Mouse (Mus musculus) small intestine, adult 2 months (tissue): ENCODE data around the gene Jpt2. TPM values are rescaled to one million over a fixed set of nuclear protein-coding genes. Genes with fewer than 3 reads are reported as not detected.
"Not testable (repeated sequence)": the region's sequence is repeated elsewhere in the genome, so short reads cannot be mapped to it uniquely, and the experiment has no call there.

Experiments used
- H3K27ac ChIP-seq: fragments of 200-500 bp; 2 replicates; pipeline ENCODE4 v1.5.1; 2012; ENCODE audit warnings: low read depth, low read length, control low read depth, inconsistent platforms; ENCODE audit not compliant: insufficient read depth
- H3K27me3 ChIP-seq: fragments of 200-500 bp; 2 replicates; pipeline ENCODE4 v1.6.1; 2012; ENCODE audit warnings: mild to moderate bottlenecking, moderate library complexity, low read length, inconsistent platforms; ENCODE audit not compliant: control insufficient read depth, insufficient read depth
- H3K36me3 ChIP-seq: fragments of 200-500 bp; 2 replicates; pipeline ENCODE4 v1.6.1; 2012; ENCODE audit warnings: mild to moderate bottlenecking, low read length, control low read depth, inconsistent platforms; ENCODE audit not compliant: control insufficient read depth, insufficient read depth
- H3K4me1 ChIP-seq: fragments of 200-500 bp; 2 replicates; pipeline ENCODE4 v1.6.1; 2012; ENCODE audit warnings: low read length, inconsistent platforms, mixed read lengths; ENCODE audit not compliant: control insufficient read depth, insufficient read depth, insufficient read length
- H3K4me3 ChIP-seq: fragments of 200-500 bp; 2 replicates; pipeline ENCODE4 v1.5.1; 2012; ENCODE audit warnings: low read depth, mild to moderate bottlenecking, control low read depth, inconsistent platforms, low read length, moderate library complexity
- CTCF ChIP-seq: fragments of 200-500 bp; IDR thresholded peaks from 2 replicates; pipeline ENCODE4 v1.5.1; 2012; ENCODE audit warnings: low read depth, mild to moderate bottlenecking, control low read depth, inconsistent platforms, low read length, moderate library complexity, mixed read lengths; ENCODE audit not compliant: insufficient replicate concordance, insufficient read length; ENCODE audit errors: extremely low read depth
- POLR2A ChIP-seq: fragments of 200-500 bp; IDR thresholded peaks from 2 replicates; pipeline ENCODE4 v1.6.1; 2012; ENCODE audit warnings: low read depth, mild to moderate bottlenecking, control low read depth, inconsistent platforms, low read length, moderate library complexity
- WGBS: fragments of 180-500 bp; shearing (Covaris S2); methylation state at CpG from one replicate; pipeline ENCODE4 v1.1.7; 2018; 5-methylcytosine and 5-hydroxymethylcytosine counted together
- polyA plus RNA-seq: library from polyadenylated mRNA; depleted of rRNA; stranded (reverse); fragments of >200 nt; gene quantifications from 2 replicates; pipeline ENCODE4 v1.2.3, GENCODE M21; 2012

Gene Jpt2
- polyA plus RNA-seq, 1 experiment: 18.2 TPM

- Histone ChIP-seq H3K36me3 (peaks cover 17% of the 10 kb centered on the region), H3K27me3 (no peaks in the 10 kb centered on the region), H3K27ac (peak overlapping the region; percentile 52; the same call in 1 of the 2 replicates), H3K4me1 (peaks cover 15% of the 10 kb centered on the region), H3K4me3 (no peak overlapping the region)
- TF ChIP-seq CTCF: no peak
- no peak for TF ChIP-seq POLR2A
- WGBS: 32% methylated on average over 2 of the region's 2 CpGs
Measured at GRCm38 (mm10) chr17:24953291-24953690, 7.2 kb downstream of the Jpt2 start.

- peaks cover 33% of the 10 kb centered on the region for H3K36me3 ChIP-seq
- no peaks in the 10 kb centered on the region for H3K27me3 ChIP-seq
- peaks cover 15% of the 10 kb centered on the region for H3K4me1 ChIP-seq
- WGBS: 64% methylated on average over 2 of the region's 2 CpGs
- peak overlapping the region; percentile 81; the same call in 1 of the 2 replicates for H3K27ac ChIP-seq
- H3K4me3 ChIP-seq: no peak overlapping the region
- TF ChIP-seq CTCF: no peak
- no peak for TF ChIP-seq POLR2A
Measured at GRCm38 (mm10) chr17:24950671-24951070, 9.8 kb downstream of the Jpt2 start.

- WGBS: 78% methylated on average over 5 of the region's 5 CpGs
- H3K36me3 ChIP-seq: peaks cover 34% of the 10 kb centered on the region
- H3K4me3 ChIP-seq: no peak overlapping the region
Measured at GRCm38 (mm10) chr17:24948204-24948603, 12.3 kb downstream of the Jpt2 start.

GRCm38 (mm10) chr17:24943589-24943988 is 16.9 kb downstream of the Jpt2 start:
- not testable (repeated sequence) for H3K27ac ChIP-seq, H3K27me3 ChIP-seq, H3K4me1 ChIP-seq, H3K4me3 ChIP-seq
- H3K36me3 ChIP-seq: peaks cover 29% of the 10 kb centered on the region
- WGBS: 75% methylated on average over 1 of the region's 1 CpGs

More at GRCm38 (mm10) chr17:24948204-24948603, 12.3 kb downstream of the Jpt2 start:
- Histone ChIP-seq H3K27ac (no peak overlapping the region), H3K27me3 (no peaks in the 10 kb centered on the region), H3K4me1 (peaks cover 11% of the 10 kb centered on the region; the same call in 1 of the 2 replicates)
- TF ChIP-seq CTCF: no peak
- no peak for TF ChIP-seq POLR2A

- Histone ChIP-seq H3K36me3 (peaks cover 24% of the 10 kb centered on the region), H3K27ac (no peak overlapping the region), H3K4me1 (no peaks in the 10 kb centered on the region; the same call in 1 of the 2 replicates), H3K27me3 (no peaks in the 10 kb centered on the region), H3K4me3 (no peak overlapping the region)
- 88% methylated on average over 7 of the region's 7 CpGs for WGBS
- TF ChIP-seq CTCF (no peak), POLR2A (no peak)
Measured at GRCm38 (mm10) chr17:24943036-24943435, 17.5 kb downstream of the Jpt2 start.

- peak; percentile 59; the same call in 1 of the 2 replicates for TF ChIP-seq CTCF
- not testable (repeated sequence) for H3K4me1 ChIP-seq, H3K27me3 ChIP-seq, H3K4me3 ChIP-seq, H3K27ac ChIP-seq
- WGBS: 4% methylated on average over 2 of the region's 2 CpGs
- H3K36me3 ChIP-seq: peaks cover 19% of the 10 kb centered on the region
Measured at GRCm38 (mm10) chr17:24942453-24942852, 18.0 kb downstream of the Jpt2 start.

- peak overlapping the region; percentile 82 for H3K27ac ChIP-seq
- WGBS: 40% methylated on average over 6 of the region's 6 CpGs
- H3K4me3 ChIP-seq: peak overlapping the region; percentile 70
- no peaks in the 10 kb centered on the region for H3K27me3 ChIP-seq
- H3K4me1 ChIP-seq: peaks cover 4% of the 10 kb centered on the region; the same call in 1 of the 2 replicates
- no peak for TF ChIP-seq POLR2A
- TF ChIP-seq CTCF: no peak
- H3K36me3 ChIP-seq: no peaks in the 10 kb centered on the region
Measured at GRCm38 (mm10) chr17:24937266-24937665, 23.2 kb downstream of the Jpt2 start.
